Mouse (Mus musculus): ENCODE results near the gene Srbd1. TPM values are rescaled to one million over a fixed set of nuclear protein-coding genes. Genes with fewer than 3 reads are reported as not detected.

Gene Srbd1
- polyA plus RNA-seq, 1 experiment from 2014 or later: 12.6 TPM

- no peaks in the 10 kb centered on the region for H3K27me3 ChIP-seq (replicated peaks)
- H3K36me3 ChIP-seq: no peaks in the 10 kb centered on the region
- ATAC-seq: no peak
- peaks cover 15% of the 10 kb centered on the region; the same call in 1 of the 2 replicates for H3K4me1 ChIP-seq
- H3K9me3 ChIP-seq (replicated peaks): no peaks in the 10 kb centered on the region
- H3K4me3 ChIP-seq: no peak overlapping the region
- no peak overlapping the region for H3K9ac ChIP-seq
- H3K27ac ChIP-seq: no peak overlapping the region
- 76% methylated on average over 7 of the region's 7 CpGs for WGBS (ENCODE audit: insufficient replicate concordance)
- H3K4me2 ChIP-seq: no peak overlapping the region
Observed at GRCm38 (mm10) chr17:86065833-86066232, 79.1 kb downstream of the Srbd1 start.

- ATAC-seq: no peak
- no peak overlapping the region for H3K4me2 ChIP-seq
- 18% methylated on average over 5 of the region's 5 CpGs for WGBS (ENCODE audit: insufficient replicate concordance)
Observed at GRCm38 (mm10) chr17:86063461-86063860, 81.5 kb downstream of the Srbd1 start.

GRCm38 (mm10) chr17:86060911-86061310 is 84.1 kb downstream of the Srbd1 start:
- Histone ChIP-seq H3K9ac (no peak overlapping the region), H3K36me3 (peaks cover 4% of the 10 kb centered on the region), H3K27me3 (replicated peaks) (no peaks in the 10 kb centered on the region), H3K27ac (no peak overlapping the region), H3K4me2 (no peak overlapping the region), H3K9me3 (replicated peaks) (no peaks in the 10 kb centered on the region), H3K4me3 (no peak overlapping the region), H3K4me1 (0 out of 2 replicates have a peak, but pooled peaks cover 8% of the 10 kb centered on the region)
- no peak for ATAC-seq
- 56% methylated on average over 5 of the region's 5 CpGs for WGBS (ENCODE audit: insufficient replicate concordance)

More at GRCm38 (mm10) chr17:86063461-86063860, 81.5 kb downstream of the Srbd1 start:
- Histone ChIP-seq H3K4me3 (no peak overlapping the region), H3K36me3 (no peaks in the 10 kb centered on the region), H3K4me1 (0 out of 2 replicates have a peak, but pooled peaks cover 8% of the 10 kb centered on the region), H3K9me3 (replicated peaks) (no peaks in the 10 kb centered on the region), H3K27me3 (replicated peaks) (no peaks in the 10 kb centered on the region), H3K9ac (no peak overlapping the region), H3K27ac (no peak overlapping the region)

GRCm38 (mm10) chr17:86040221-86040984 is 104.6 kb downstream of the Srbd1 start:
- no peak overlapping the region for H3K27ac ChIP-seq
- ATAC-seq: no peak

GRCm38 (mm10) chr17:86039741-86040140 is 105.2 kb downstream of the Srbd1 start:
- Histone ChIP-seq H3K4me2 (no peak overlapping the region), H3K4me1 (no peaks in the 10 kb centered on the region), H3K9ac (no peak overlapping the region), H3K27ac (no peak overlapping the region), H3K36me3 (no peaks in the 10 kb centered on the region), H3K4me3 (no peak overlapping the region), H3K9me3 (replicated peaks) (no peaks in the 10 kb centered on the region), H3K27me3 (replicated peaks) (no peaks in the 10 kb centered on the region)
- WGBS (ENCODE audit: insufficient replicate concordance): 78% methylated on average over 3 of the region's 3 CpGs
- no peak for ATAC-seq

More at GRCm38 (mm10) chr17:86040221-86040984, 104.6 kb downstream of the Srbd1 start:
- Histone ChIP-seq H3K9ac (no peak overlapping the region), H3K4me3 (no peak overlapping the region), H3K4me1 (no peaks in the 10 kb centered on the region), H3K27me3 (replicated peaks) (no peaks in the 10 kb centered on the region), H3K36me3 (0 out of 2 replicates have a peak, but pooled peaks cover 4% of the 10 kb centered on the region), H3K4me2 (no peak overlapping the region), H3K9me3 (replicated peaks) (no peaks in the 10 kb centered on the region)
- 78% methylated on average over 13 of the region's 13 CpGs for WGBS (ENCODE audit: insufficient replicate concordance)

GRCm38 (mm10) chr17:86038211-86038648 is 106.7 kb downstream of the Srbd1 start:
- Histone ChIP-seq H3K9ac (no peak overlapping the region), H3K4me3 (no peak overlapping the region), H3K9me3 (replicated peaks) (no peaks in the 10 kb centered on the region), H3K27me3 (replicated peaks) (no peaks in the 10 kb centered on the region), H3K4me2 (no peak overlapping the region), H3K36me3 (no peaks in the 10 kb centered on the region), H3K27ac (no peak overlapping the region), H3K4me1 (no peaks in the 10 kb centered on the region)
- 58% methylated on average over 13 of the region's 13 CpGs for WGBS (ENCODE audit: insufficient replicate concordance)
- no peak for ATAC-seq

- WGBS (ENCODE audit: insufficient replicate concordance): 85% methylated on average over 3 of the region's 3 CpGs
- no peak overlapping the region for H3K27ac ChIP-seq
- H3K4me1 ChIP-seq: no peaks in the 10 kb centered on the region
- no peaks in the 10 kb centered on the region for H3K36me3 ChIP-seq
- no peak overlapping the region for H3K9ac ChIP-seq
- no peak overlapping the region for H3K4me2 ChIP-seq
- no peaks in the 10 kb centered on the region for H3K27me3 ChIP-seq (replicated peaks)
- no peaks in the 10 kb centered on the region for H3K9me3 ChIP-seq (replicated peaks)
- H3K4me3 ChIP-seq: no peak overlapping the region
- ATAC-seq: no peak
Observed at GRCm38 (mm10) chr17:86035576-86035975, 109.4 kb downstream of the Srbd1 start.

- Histone ChIP-seq H3K36me3 (no peaks in the 10 kb centered on the region), H3K4me3 (no peak overlapping the region), H3K9ac (no peak overlapping the region), H3K27me3 (replicated peaks) (no peaks in the 10 kb centered on the region), H3K27ac (no peak overlapping the region), H3K9me3 (replicated peaks) (no peaks in the 10 kb centered on the region), H3K4me1 (no peaks in the 10 kb centered on the region), H3K4me2 (no peak overlapping the region)
- 86% methylated on average over 12 of the region's 12 CpGs for WGBS (ENCODE audit: insufficient replicate concordance)
- no peak for ATAC-seq
Observed at GRCm38 (mm10) chr17:86035146-86035545, 109.8 kb downstream of the Srbd1 start.

GRCm38 (mm10) chr17:86034641-86035040 is 110.3 kb downstream of the Srbd1 start:
- H3K27ac ChIP-seq: no peak overlapping the region
- H3K27me3 ChIP-seq (replicated peaks): no peaks in the 10 kb centered on the region
- H3K4me2 ChIP-seq: no peak overlapping the region
- H3K9me3 ChIP-seq (replicated peaks): no peaks in the 10 kb centered on the region
- H3K4me3 ChIP-seq: no peak overlapping the region
- 75% methylated on average over 6 of the region's 6 CpGs for WGBS (ENCODE audit: insufficient replicate concordance)
- H3K9ac ChIP-seq: no peak overlapping the region
- H3K36me3 ChIP-seq: no peaks in the 10 kb centered on the region
- no peak for ATAC-seq
- H3K4me1 ChIP-seq: peaks cover 3% of the 10 kb centered on the region; the same call in 1 of the 2 replicates

- WGBS (ENCODE audit: insufficient replicate concordance): 73% methylated on average over 3 of the region's 3 CpGs
- Histone ChIP-seq H3K27me3 (replicated peaks) (no peaks in the 10 kb centered on the region), H3K4me2 (no peak overlapping the region), H3K4me3 (no peak overlapping the region), H3K36me3 (no peaks in the 10 kb centered on the region), H3K4me1 (peaks cover 26% of the 10 kb centered on the region), H3K9me3 (replicated peaks) (no peaks in the 10 kb centered on the region), H3K9ac (no peak overlapping the region), H3K27ac (no peak overlapping the region)
- no peak for ATAC-seq
Observed at GRCm38 (mm10) chr17:86032113-86032714, 112.8 kb downstream of the Srbd1 start.

GRCm38 (mm10) chr17:86030016-86030415 is 115.0 kb downstream of the Srbd1 start:
- H3K4me3 ChIP-seq: no peak overlapping the region
- no peak overlapping the region for H3K4me2 ChIP-seq
- no peaks in the 10 kb centered on the region for H3K9me3 ChIP-seq (replicated peaks)
- H3K27me3 ChIP-seq (replicated peaks): no peaks in the 10 kb centered on the region
- H3K27ac ChIP-seq: no peak overlapping the region
- H3K4me1 ChIP-seq: peaks cover 39% of the 10 kb centered on the region
- no peak overlapping the region for H3K9ac ChIP-seq
- H3K36me3 ChIP-seq: no peaks in the 10 kb centered on the region
- 76% methylated on average over 4 of the region's 4 CpGs for WGBS (ENCODE audit: insufficient replicate concordance)
- no peak for ATAC-seq

- H3K9ac ChIP-seq: no peak overlapping the region
- no peak overlapping the region for H3K27ac ChIP-seq
- whole genome bisulfite sequencing (ENCODE audit: insufficient replicate concordance): 40% methylated on average over 1 of the region's 1 CpGs
- H3K4me3 ChIP-seq: no peak overlapping the region
- peaks cover 48% of the 10 kb centered on the region for H3K4me1 ChIP-seq
- ATAC-seq: no peak
- no peaks in the 10 kb centered on the region for H3K9me3 ChIP-seq (replicated peaks)
- no peak overlapping the region for H3K4me2 ChIP-seq
- H3K36me3 ChIP-seq: no peaks in the 10 kb centered on the region
- no peaks in the 10 kb centered on the region for H3K27me3 ChIP-seq (replicated peaks)
Observed at GRCm38 (mm10) chr17:86029175-86029574, 115.8 kb downstream of the Srbd1 start.
